Mouse (Mus musculus): ENCODE measurements around the gene Fam84b. TPM values are rescaled to one million over a fixed set of nuclear protein-coding genes. Genes with fewer than 3 reads are reported as not detected.

Fam84b gene
- polyA plus RNA-seq, 1 experiment from 2014 or later: 8.2 TPM

DNA sequence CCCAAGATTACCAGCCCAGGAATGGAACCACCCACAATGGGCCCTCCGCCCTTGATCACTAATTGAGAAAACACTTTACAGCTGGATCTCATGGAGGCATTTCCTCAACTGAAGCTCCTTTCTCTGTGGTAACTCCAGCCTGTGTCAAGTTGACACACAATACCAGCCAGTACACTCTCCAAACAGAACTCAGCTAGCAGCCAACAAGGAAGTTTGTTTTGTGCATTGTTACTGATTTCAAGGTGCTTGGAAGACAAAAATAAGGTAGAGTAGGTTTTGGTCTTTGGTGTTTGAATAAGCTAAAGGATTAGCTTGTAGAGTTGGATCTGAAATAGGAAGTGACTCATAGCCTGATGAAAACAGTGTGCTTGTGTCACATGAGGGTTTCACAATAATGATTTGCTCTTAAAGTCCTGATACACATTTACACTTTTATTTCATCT, 74.0 kb downstream of the Fam84b start:
- no peaks in the 10 kb centered on the region for H3K4me1 ChIP-seq

DNA sequence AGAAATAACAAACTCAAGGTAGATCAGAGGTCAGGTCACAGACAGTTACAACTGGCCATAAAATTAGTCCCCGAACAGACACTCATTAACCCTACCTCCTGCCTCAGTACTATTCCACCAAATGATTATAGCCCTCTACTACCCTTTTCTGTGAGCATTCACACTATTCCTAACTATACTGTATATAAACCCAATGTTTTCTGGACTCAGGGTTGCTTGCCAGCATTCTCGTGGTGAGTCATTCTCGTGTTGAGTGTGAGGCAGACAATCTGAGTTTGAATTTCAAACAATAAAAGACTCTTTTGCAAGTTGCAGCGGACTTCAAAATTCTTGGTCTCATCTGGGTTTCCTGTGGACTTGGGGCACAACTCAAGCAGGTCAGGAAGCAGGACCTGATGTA, 74.5 kb downstream of the Fam84b start:
- H3K9me3 ChIP-seq: no peaks in the 10 kb centered on the region
- no peak for ATAC-seq (ENCODE audit: low FRiP score, low read depth)
- H3K9ac ChIP-seq (replicated peaks): no peak overlapping the region
- H3K27ac ChIP-seq (replicated peaks): no peak overlapping the region
- H3K4me2 ChIP-seq (replicated peaks): no peak overlapping the region
- no peak overlapping the region for H3K4me3 ChIP-seq
- WGBS: 93% methylated on average over 4 of the region's 4 CpGs
- no peaks in the 10 kb centered on the region for H3K4me1 ChIP-seq
- H3K27me3 ChIP-seq: no peaks in the 10 kb centered on the region
- H3K36me3 ChIP-seq: no peaks in the 10 kb centered on the region

More for the DNA sequence above, 74.0 kb downstream of the Fam84b start:
- Histone ChIP-seq H3K9ac (replicated peaks) (no peak overlapping the region), H3K27me3 (no peaks in the 10 kb centered on the region), H3K4me3 (no peak overlapping the region), H3K27ac (replicated peaks) (no peak overlapping the region), H3K9me3 (no peaks in the 10 kb centered on the region), H3K4me2 (replicated peaks) (no peak overlapping the region), H3K36me3 (no peaks in the 10 kb centered on the region)
- no peak for ATAC-seq (ENCODE audit: low FRiP score, low read depth)
- WGBS: 88% methylated on average over 1 of the region's 1 CpGs

Other genes starting within 250 kb of the Fam84b start
- gene A1bg, start 69.2 kb upstream of the Fam84b start, polyA plus RNA-seq (2016; fragmentation: Nextera tagmentation; extraction: Ambion mirVana): not detected in 2 replicates

All from midbrain, embryonic 12.5 days (tissue).